Mouse (Mus musculus) hindlimb bud, embryonic 11.5 days (tissue): Measurements from ENCODE around the gene Lamtor1.
"Not testable (repeated sequence)": the region's sequence is repeated elsewhere in the genome, so short reads cannot be mapped to it uniquely, and the experiment has no call there.

ENCODE experiments used
- DNase-seq: peaks from one replicate; pipeline ENCODE4 v3.0.0-alpha.2; 2012; ENCODE audit warnings: low read depth, low spot score; ENCODE audit errors: extremely low spot score

Lamtor1 gene

DNA sequence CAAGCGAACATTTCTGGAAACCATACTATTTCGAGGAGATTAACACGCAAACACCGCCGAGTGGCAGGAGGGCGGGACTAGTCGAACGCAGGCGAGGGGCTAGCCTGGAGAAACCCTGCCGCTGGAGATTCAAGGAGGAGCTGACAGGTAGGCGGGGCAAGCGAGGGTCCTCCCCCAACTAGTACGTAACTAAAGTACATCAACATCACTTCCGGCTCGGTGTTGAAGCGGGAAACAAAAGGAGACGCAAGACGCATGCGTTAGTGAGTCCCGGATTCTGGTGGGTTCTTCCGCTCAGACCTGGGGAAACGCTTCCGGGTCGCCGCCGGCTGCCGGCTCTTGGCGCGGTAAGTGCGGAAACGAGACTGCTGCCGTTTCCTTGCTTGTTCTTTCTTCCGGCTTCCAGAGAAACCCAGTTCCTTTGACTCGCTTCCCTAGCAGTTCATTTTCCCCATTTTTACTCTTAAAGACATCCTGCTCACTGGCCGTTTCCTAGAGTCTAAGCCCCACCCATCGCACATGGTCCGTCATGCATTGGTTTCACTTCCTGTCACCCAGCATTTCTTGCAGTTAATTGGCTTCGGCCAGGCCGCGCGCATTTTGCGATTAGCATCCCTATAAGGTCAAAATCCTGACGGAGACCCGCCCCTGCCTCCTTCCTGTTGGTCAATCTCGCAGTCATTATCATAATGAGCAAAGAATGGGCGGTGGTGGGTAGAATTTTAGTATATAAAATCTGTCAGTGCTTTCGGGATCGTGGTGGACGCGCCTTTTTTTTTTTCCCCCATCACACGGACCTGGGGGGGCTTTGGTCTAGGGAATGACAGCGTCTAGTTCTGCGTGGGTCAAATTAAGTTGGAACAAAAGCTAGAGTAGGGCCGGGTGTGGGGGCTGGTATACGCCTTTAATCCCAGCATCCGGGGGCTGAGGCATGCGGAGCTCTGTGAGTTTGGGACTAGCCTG is 9.3 kb upstream of the Lamtor1 start:
- DNase-seq = peak; percentile 98

- DNase-seq = no peak
Measured at GRCm38 (mm10) chr7:101900331-101901097, 5.2 kb upstream of the Lamtor1 start.

DNA sequence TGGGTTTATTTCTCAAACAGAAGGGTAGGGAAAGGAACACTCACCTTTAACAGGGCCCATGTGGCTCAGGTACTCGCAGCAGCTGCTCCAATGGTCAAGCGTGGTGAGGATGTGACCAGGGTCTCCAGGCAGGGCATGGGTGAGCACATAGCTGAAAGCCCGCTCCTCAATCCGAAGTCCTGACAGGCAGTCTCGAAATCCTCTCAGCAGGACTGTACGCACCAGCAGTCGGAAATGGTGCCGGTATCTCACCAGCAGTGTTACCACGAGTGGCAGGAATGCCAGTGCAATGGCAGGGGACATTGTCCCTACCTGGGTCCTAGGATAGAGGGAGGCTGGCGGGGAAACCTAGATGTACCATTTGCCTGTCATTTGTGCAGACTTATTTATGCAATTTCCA is 3.7 kb upstream of the Lamtor1 start:
- no peak for DNase-seq

DNA sequence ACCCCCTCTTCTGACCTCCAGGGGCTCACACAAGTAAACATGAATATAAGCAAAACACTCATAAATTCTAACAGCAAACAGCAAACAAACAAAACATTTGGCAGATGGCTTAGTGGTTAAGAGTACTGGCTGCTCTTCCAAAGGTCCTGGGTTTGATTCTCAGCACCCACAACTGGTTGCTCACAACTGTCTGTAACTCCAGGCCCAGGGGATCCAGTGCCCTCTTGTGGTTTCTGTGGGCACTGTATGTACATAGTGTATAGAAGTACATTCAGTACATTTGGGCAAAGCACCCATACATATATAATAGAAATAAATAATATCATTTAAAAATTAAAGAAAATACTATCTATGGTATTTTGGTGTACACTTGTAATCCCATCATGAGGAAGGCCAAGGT is 2.9 kb upstream of the Lamtor1 start:
- DNase-seq = no peak

DNA sequence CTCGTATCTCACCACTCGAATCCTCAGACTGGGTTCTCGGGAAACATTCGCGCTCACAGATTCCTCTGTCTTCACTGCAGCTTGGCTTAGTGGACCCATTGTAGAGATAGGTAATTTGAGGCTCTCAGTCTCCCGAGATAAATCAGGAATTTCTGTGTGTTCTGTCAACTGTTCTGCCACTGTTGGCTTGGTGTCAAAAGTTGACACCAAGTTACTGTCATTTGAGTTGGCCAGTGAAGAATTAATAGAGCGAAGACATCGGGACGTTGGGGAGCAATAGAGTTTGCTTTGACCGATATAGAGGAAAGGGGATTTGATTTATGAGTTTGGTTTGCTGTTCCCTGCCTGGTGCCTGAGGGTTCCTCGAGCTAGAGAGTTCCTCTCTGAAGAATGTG is 580 bp downstream of the Lamtor1 start, which contains the start of gene Tomt:
Gene Tomt (minus strand): TSS at position 73 of the 395 bp plus-strand sequence.
- DNase-seq = peak; percentile 24

DNA sequence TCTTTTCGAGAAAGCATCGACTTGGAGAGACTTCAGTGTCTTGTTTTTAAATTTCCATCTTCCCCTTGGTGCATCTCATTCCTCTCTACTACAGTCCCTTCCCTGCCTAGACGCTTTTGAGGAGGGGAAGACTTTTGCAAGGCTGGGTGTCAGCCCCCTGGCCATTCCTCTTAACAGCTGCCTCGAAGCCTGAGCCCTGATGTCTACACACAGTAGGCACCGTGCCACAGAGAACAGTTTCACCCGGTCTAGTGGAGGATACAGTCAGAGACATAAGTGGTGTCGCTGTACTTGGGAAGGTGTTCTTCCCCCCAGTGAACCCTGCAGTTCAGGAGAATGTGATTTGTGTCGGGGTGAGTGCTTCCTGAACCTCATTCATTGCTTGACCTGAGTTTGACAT is 992 bp downstream of the Lamtor1 start:
- DNase-seq = no peak

GRCm38 (mm10) chr7:101908367-101908766 is 2.7 kb downstream of the Lamtor1 start:
- DNase-seq = no peak

DNA sequence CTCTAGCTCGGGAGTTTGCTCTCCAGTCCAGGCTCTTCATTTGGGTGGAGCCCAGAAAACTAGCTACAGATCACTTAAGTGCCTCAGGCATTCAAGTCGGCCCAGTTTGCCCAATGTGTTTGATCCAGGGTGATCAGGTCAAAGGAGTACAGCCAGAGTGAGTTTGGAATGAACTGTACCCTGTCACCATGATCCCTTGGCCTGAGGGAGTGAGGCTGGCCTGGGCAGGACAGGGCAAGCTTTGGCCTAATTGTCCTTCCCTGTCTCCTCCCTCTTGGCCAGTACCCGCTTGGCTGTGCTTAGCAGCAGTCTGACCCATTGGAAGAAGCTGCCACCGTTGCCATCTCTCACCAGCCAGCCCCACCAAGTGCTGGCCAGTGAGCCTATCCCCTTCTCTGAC is 4.4 kb downstream of the Lamtor1 start:
- no peak for DNase-seq

GRCm38 (mm10) chr7:101911982-101912381 is 6.3 kb downstream of the Lamtor1 start:
- DNase-seq = no peak

- no peak for DNase-seq
Measured at GRCm38 (mm10) chr7:101918071-101918470, 12.4 kb downstream of the Lamtor1 start.

DNA sequence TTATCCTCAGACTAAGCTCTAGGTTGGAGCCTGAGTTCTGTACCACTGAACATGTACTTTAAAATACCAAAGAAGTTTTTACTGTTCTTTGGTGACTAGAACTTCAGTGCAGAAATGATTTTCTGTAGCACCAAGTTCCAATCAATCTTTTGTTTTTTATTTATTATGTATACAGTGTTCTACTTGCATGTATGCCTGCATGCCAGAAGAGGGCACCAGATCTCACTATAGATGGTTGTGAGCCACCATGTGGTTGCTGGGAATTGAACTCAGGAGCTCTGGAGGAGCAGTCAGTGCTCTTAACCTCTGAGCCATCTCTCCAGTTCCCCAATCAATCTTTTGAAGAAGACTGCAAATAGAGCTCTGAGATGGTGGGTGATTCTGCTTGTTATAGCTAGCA is 20.2 kb downstream of the Lamtor1 start:
- not testable (repeated sequence) for DNase-seq

- DNase-seq = no peak
Measured at GRCm38 (mm10) chr7:101928093-101928492, 22.4 kb downstream of the Lamtor1 start.

GRCm38 (mm10) chr7:101932551-101932950 is 26.8 kb downstream of the Lamtor1 start:
- DNase-seq = no peak

GRCm38 (mm10) chr7:101933300-101933699 is 27.6 kb downstream of the Lamtor1 start:
- DNase-seq = no peak

DNA sequence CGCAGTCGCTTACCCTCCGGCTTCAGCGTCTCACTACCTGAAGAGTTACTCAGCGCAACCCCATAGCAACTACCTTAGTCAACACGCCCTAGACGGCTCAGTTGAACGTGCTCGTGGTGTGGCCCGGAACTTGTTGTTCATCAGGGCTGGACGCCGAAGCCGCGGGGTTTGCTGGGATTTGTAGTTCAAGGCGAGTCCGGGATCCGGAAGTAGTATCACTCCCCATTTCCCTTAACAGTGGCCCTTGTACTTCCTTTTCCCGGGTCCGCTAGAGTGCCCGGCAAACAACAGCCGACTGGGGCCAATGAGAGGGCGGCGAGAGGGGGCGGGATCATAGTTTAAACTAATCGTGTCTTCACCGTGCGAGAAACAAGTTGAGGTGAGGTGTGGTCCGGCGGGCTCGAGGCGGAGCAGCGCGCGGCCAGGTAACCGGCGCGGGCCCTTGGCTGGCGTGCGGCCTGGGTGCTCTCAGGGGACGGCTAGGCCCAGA is 28.1 kb downstream of the Lamtor1 start, which contains the start of the genes Lrrc51 and Numa1:
Gene Lrrc51 (minus strand): TSS at position 145 of the 490 bp plus-strand sequence.
Gene Numa1 (plus strand): TSS at position 361 of the 490 bp plus-strand sequence.
- peak; percentile 87 for DNase-seq

- no peak for DNase-seq
Measured at GRCm38 (mm10) chr7:101935957-101936356, 30.3 kb downstream of the Lamtor1 start.

- no peak for DNase-seq
Measured at GRCm38 (mm10) chr7:101936996-101937395, 31.3 kb downstream of the Lamtor1 start.

DNA sequence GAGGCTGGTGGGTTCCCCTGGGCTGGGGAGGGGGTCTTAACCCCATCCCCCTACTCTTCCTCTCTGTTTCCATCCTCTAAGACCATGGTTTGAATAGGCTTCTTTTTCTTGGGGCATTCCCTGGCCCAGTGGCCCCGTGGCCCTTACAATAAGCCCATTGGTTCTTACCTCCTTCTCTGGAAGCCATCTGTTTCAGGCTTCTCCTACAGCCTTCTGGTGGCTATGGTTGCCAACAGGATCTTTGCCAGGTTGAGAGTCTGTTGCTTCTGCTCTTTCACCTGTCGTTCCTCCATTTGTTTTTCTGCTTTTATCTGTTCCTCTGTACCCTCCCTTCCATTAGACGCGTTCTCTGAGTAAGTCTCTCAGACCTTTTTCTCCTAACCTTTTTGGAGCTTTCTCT is 31.9 kb downstream of the Lamtor1 start:
- no peak for DNase-seq

DNA sequence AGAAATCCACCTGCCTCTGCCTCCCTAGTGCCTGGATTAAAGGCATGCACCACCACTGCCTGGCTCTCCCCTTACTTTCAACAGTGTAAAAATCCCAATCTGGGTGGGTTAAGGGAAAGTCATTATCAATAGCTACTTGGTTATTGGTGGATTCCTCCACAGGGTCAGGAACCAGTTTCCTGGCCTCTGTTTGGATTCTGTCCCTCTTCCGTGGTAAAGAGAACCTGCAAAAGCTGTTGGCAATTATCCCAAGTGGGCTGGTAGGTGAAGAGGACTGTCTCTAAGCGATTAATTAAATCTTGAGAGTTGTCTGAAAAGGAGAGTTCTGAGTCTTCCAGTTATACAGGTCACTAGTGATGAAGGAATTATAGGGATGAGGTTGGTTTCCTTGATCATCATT is 32.6 kb downstream of the Lamtor1 start:
- DNase-seq = no peak

GRCm38 (mm10) chr7:101939758-101940157 is 34.1 kb downstream of the Lamtor1 start:
- no peak for DNase-seq

DNA sequence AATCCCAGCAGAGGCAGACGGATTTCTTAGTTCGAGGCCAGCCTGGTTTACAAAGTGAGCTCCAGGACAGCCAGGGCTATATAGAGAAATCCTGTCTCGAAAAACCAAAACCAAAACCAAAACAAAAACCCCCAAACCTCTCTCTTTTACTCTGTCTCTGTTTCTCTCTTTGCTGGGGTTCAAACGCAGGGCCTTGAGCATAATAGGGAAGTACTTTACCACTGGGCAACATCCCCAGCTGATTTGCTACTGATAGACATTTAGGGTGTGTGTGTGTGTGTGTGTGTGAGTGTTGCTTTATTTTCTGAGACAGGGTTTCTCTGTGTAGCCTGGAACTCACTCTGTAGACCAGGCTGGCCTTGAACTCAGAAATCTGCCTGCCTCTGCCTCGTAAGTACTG is 43.3 kb downstream of the Lamtor1 start:
- not testable (repeated sequence) for DNase-seq
